Mouse (Mus musculus): ENCODE data around the gene Cysrt1. TPM values are rescaled to one million over a fixed set of nuclear protein-coding genes. Genes with fewer than 3 reads are reported as not detected.

Gene Cysrt1
- polyA plus RNA-seq, 1 experiment from 2014 or later: not detected

DNA sequence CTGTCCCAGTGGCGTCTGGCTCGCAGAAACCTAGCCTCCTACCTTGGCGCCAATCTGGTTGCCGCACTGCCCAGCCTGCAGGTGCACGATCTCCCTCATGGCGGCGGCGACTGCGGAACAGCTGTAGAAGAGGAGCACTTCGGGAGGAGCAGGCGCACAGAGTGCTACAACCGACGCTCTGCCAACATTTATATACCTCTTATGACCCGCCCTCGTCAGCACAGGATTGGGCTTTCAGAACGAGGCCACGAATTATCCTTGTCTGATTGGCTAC, 17.8 kb downstream of the Cysrt1 start, which contains the start of gene Tubb4b:
Tubb4b (minus strand) TSS at position 211 of the 274 bp plus-strand sequence.
- ATAC-seq (ENCODE audit: low read depth): no peak
- under 1% methylated on average over 17 of the region's 17 CpGs for WGBS
- peaks cover 7% of the 10 kb centered on the region for H3K36me3 ChIP-seq (ENCODE audit: control insufficient read depth, insufficient read depth, low read length)

DNA sequence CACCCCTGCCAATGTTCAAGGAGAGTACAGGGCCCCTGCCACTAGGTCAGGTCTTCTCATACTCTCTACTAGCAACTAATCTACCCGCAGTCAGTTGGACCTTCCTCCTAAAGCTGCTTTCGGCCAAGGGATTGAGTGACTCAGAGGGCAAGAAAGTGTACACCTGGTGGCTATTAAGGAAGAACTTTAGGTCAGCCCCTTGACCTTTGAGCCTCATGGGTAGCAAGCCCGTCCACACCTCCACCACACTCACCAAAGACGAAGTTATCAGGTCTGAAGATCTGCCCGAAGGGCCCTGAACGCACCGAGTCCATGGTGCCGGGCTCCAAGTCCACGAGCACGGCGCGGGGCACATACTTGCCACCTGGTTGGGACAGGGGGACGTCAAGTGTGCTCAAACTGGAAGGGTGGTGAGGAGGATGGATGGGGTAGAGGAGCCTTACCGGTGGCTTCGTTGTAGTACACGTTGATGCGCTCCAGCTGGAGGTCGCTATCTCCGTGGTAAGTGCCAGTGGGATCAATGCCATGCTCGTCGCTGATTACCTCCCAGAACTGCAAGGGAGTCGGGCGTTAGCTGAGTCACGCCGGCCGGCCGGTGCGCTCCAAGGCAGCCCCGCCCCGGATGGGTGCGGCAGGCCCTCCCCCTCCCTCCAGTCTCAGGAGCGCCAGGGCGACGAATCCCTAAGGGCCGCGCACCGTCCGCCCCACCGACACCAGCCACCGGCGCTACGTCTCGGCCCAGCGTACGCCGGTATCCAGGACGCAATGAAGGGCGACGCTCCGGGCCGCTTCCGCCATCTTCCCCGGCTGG, 18.4 kb downstream of the Cysrt1 start:
- Histone ChIP-seq H3K9me3 (ENCODE audit: control insufficient read depth, low read length) (no peaks in the 10 kb centered on the region), H3K27me3 (ENCODE audit: control insufficient read depth, insufficient read depth, low read depth, low read length) (no peaks in the 10 kb centered on the region), H3K4me1 (replicated peaks; ENCODE audit: control insufficient read depth, insufficient read depth, low read length) (peaks cover 19% of the 10 kb centered on the region), H3K4me2 (ENCODE audit: low read depth, low read length) (peak overlapping the region; percentile 90), H3K9ac (ENCODE audit: low read length) (peak overlapping the region; percentile 85), H3K36me3 (ENCODE audit: control insufficient read depth, insufficient read depth, low read length) (peaks cover 7% of the 10 kb centered on the region), H3K27ac (ENCODE audit: low read length) (peak overlapping the region; percentile 97), H3K4me3 (ENCODE audit: low read length) (peak overlapping the region; percentile 87)
- peak; percentile 45 for ATAC-seq (ENCODE audit: low read depth)
- under 1% methylated on average over 50 of the region's 53 CpGs for WGBS

More for the DNA sequence above, 17.8 kb downstream of the Cysrt1 start, which contains the start of gene Tubb4b:
- H3K27me3 ChIP-seq (ENCODE audit: control insufficient read depth, insufficient read depth, low read depth, low read length): no peaks in the 10 kb centered on the region
- peaks cover 20% of the 10 kb centered on the region for H3K4me1 ChIP-seq (replicated peaks; ENCODE audit: control insufficient read depth, insufficient read depth, low read length)
- H3K4me3 ChIP-seq (ENCODE audit: low read length): peak within 1 kb of the TSS; percentile 87
- H3K27ac ChIP-seq (ENCODE audit: low read length): peak within 1 kb of the TSS; percentile 99
- peak within 1 kb of the TSS; percentile 85 for H3K9ac ChIP-seq (ENCODE audit: low read length)
- H3K9me3 ChIP-seq (ENCODE audit: control insufficient read depth, low read length): no peaks in the 10 kb centered on the region
- H3K4me2 ChIP-seq (ENCODE audit: low read depth, low read length): peak within 1 kb of the TSS; percentile 90

DNA sequence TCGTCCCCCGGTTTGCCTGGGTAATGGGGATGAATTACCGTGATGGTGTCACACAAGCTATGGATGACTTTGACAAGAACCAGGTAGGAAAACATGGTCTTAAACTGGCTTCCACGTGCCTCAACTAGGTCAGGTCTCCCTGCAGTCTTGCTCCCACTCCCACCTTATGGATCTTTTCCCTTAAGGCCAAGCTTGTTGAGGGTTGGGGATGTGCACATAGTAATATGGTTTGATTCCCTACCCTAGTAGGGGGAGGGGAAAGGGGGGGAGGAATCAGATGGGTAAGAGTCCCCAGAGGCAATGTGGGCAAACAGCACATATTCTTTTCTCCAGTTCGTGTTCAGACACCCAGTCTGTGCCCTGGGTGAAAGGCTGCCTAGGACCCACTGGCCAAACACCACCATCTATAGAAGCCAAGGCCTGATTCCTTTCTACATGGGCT, 20.9 kb downstream of the Cysrt1 start:
- no peaks in the 10 kb centered on the region for H3K27me3 ChIP-seq (ENCODE audit: control insufficient read depth, insufficient read depth, low read depth, low read length)
- H3K4me2 ChIP-seq (ENCODE audit: low read depth, low read length): no peak overlapping the region
- H3K27ac ChIP-seq (ENCODE audit: low read length): no peak overlapping the region
- peaks cover 11% of the 10 kb centered on the region for H3K4me1 ChIP-seq (replicated peaks; ENCODE audit: control insufficient read depth, insufficient read depth, low read length)
- WGBS: 70% methylated on average over 5 of the region's 5 CpGs
- H3K4me3 ChIP-seq (ENCODE audit: low read length): no peak overlapping the region
- no peak for ATAC-seq (ENCODE audit: low read depth)
- no peak overlapping the region for H3K9ac ChIP-seq (ENCODE audit: low read length)
- peaks cover 7% of the 10 kb centered on the region for H3K36me3 ChIP-seq (ENCODE audit: control insufficient read depth, insufficient read depth, low read length)
- no peaks in the 10 kb centered on the region for H3K9me3 ChIP-seq (ENCODE audit: control insufficient read depth, low read length)

DNA sequence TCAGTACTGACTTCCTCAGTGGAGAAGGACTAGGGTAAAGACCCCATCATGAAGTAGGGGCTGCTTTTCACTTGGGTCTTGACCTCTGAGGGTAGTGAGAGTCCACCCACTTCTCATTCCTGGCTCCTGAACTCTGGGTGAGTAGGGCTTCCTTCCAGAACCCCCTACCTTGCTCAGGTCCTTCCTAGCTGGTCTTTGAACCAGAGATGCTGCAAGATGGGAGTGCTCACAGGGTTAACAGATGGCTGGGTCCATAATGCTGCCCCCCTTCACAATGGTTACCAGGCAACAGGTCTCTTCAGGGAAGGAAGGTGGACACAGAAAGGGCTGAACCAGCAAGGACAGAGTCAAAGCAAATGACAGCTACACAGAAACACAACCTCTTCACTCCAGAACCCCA, 23.8 kb downstream of the Cysrt1 start, which contains the start of gene Fam166a:
Fam166a (plus strand) TSS at position 301 of the 400 bp plus-strand sequence.
- no peak for ATAC-seq (ENCODE audit: low read depth)

DNA sequence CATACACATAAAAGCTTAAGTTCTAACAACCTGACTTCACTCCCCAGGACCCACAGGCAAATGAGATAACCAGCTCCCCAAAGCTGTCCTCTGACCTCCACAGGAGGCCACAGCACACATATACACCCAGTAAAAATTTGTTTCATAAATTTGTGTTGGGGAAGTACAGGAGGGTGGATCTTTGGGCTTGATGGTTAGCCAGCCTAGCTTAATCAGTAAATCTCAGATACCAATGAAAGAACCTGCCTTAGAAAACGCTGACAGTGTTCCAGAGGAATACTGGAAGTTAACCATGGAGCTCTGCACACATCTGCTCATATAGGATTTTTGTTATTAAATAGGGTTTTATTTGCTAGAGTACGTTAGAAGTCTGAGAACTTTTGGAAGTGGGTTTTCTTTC, 24.6 kb downstream of the Cysrt1 start:
- Histone ChIP-seq H3K27ac (ENCODE audit: low read length) (no peak overlapping the region), H3K4me3 (ENCODE audit: low read length) (no peak overlapping the region), H3K4me1 (replicated peaks; ENCODE audit: control insufficient read depth, insufficient read depth, low read length) (no peaks in the 10 kb centered on the region), H3K36me3 (ENCODE audit: control insufficient read depth, insufficient read depth, low read length) (peaks cover 7% of the 10 kb centered on the region), H3K9ac (ENCODE audit: low read length) (no peak overlapping the region), H3K27me3 (ENCODE audit: control insufficient read depth, insufficient read depth, low read depth, low read length) (no peaks in the 10 kb centered on the region), H3K4me2 (ENCODE audit: low read depth, low read length) (no peak overlapping the region), H3K9me3 (ENCODE audit: control insufficient read depth, low read length) (no peaks in the 10 kb centered on the region)
- 53% methylated on average over 2 of the region's 2 CpGs for whole genome bisulfite sequencing
- ATAC-seq (ENCODE audit: low read depth): no peak

More for the DNA sequence above, 23.8 kb downstream of the Cysrt1 start, which contains the start of gene Fam166a:
- Histone ChIP-seq H3K9me3 (ENCODE audit: control insufficient read depth, low read length) (no peaks in the 10 kb centered on the region), H3K4me1 (replicated peaks; ENCODE audit: control insufficient read depth, insufficient read depth, low read length) (peaks cover 3% of the 10 kb centered on the region), H3K9ac (ENCODE audit: low read length) (no peak within 1 kb of the TSS), H3K36me3 (ENCODE audit: control insufficient read depth, insufficient read depth, low read length) (peaks cover 7% of the 10 kb centered on the region), H3K27me3 (ENCODE audit: control insufficient read depth, insufficient read depth, low read depth, low read length) (no peaks in the 10 kb centered on the region), H3K4me3 (ENCODE audit: low read length) (no peak within 1 kb of the TSS), H3K27ac (ENCODE audit: low read length) (no peak within 1 kb of the TSS), H3K4me2 (ENCODE audit: low read depth, low read length) (no peak within 1 kb of the TSS)

DNA sequence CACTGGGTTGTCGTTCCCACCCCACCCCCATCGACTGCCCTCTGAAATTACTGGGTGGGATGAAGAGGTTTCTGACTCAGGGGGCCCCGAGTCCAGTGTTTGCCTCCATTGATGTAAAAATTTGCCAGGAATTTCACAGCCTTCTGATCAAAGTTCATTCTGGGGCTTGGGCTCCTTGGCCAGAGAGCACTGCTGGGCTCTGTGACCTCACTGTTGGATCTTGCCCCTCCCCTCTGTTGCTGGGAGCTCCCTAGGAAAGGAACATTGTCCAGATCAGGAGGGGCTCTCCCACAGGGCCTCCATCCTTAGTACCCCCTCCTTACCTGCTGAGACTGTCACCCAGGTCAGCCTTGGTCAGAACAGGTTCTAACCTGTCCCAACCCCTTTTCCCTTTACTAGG, 27.8 kb downstream of the Cysrt1 start, which contains the start of gene Stpg3:
Stpg3 (minus strand) TSS at position 194 of the 400 bp plus-strand sequence.
- Histone ChIP-seq H3K4me2 (ENCODE audit: low read depth, low read length) (no peak within 1 kb of the TSS), H3K9me3 (ENCODE audit: control insufficient read depth, low read length) (no peaks in the 10 kb centered on the region), H3K36me3 (ENCODE audit: control insufficient read depth, insufficient read depth, low read length) (no peaks in the 10 kb centered on the region), H3K4me3 (ENCODE audit: low read length) (no peak within 1 kb of the TSS), H3K9ac (ENCODE audit: low read length) (no peak within 1 kb of the TSS), H3K4me1 (replicated peaks; ENCODE audit: control insufficient read depth, insufficient read depth, low read length) (peaks cover 11% of the 10 kb centered on the region), H3K27me3 (ENCODE audit: control insufficient read depth, insufficient read depth, low read depth, low read length) (no peaks in the 10 kb centered on the region), H3K27ac (ENCODE audit: low read length) (no peak within 1 kb of the TSS)
- no peak for ATAC-seq (ENCODE audit: low read depth)
- 57% methylated on average over 3 of the region's 3 CpGs for WGBS

DNA sequence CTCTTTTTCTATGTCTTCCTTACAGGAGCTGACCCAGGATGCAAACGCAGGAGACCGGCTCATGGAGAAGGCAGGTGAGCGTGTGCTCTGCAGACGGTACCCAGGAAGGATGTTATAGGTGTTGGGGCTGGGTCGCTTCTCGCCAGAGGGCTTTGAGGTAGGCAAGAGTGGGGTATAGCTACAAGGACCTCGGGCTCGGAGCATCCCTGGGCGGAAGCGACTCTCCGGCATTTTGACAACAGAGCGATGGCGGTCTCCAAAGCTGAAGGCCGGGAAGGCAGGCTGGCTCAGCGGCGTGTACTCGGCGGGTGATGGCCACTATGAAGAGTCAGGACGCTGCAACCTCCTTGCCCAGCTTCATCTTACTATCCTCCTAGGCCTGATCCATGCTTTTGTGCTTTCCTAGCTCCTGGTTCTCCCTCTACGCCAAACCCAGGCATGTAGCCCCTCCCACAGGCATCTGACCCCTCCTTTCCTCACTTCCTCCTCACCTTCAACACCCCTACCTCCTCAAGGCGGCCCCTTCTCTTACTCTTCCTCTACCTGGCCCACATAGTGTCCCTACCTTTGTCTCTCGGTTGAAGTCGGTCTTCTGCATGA, 28.9 kb downstream of the Cysrt1 start:
- no peak overlapping the region for H3K27ac ChIP-seq (ENCODE audit: low read length)
- H3K36me3 ChIP-seq (ENCODE audit: control insufficient read depth, insufficient read depth, low read length): no peaks in the 10 kb centered on the region
- no peaks in the 10 kb centered on the region for H3K9me3 ChIP-seq (ENCODE audit: control insufficient read depth, low read length)
- no peak overlapping the region for H3K4me3 ChIP-seq (ENCODE audit: low read length)
- H3K4me1 ChIP-seq (replicated peaks; ENCODE audit: control insufficient read depth, insufficient read depth, low read length): peaks cover 11% of the 10 kb centered on the region
- ATAC-seq (ENCODE audit: low read depth): no peak
- H3K4me2 ChIP-seq (ENCODE audit: low read depth, low read length): no peak overlapping the region
- 60% methylated on average over 23 of the region's 23 CpGs for WGBS
- no peaks in the 10 kb centered on the region for H3K27me3 ChIP-seq (ENCODE audit: control insufficient read depth, insufficient read depth, low read depth, low read length)
- no peak overlapping the region for H3K9ac ChIP-seq (ENCODE audit: low read length)

DNA sequence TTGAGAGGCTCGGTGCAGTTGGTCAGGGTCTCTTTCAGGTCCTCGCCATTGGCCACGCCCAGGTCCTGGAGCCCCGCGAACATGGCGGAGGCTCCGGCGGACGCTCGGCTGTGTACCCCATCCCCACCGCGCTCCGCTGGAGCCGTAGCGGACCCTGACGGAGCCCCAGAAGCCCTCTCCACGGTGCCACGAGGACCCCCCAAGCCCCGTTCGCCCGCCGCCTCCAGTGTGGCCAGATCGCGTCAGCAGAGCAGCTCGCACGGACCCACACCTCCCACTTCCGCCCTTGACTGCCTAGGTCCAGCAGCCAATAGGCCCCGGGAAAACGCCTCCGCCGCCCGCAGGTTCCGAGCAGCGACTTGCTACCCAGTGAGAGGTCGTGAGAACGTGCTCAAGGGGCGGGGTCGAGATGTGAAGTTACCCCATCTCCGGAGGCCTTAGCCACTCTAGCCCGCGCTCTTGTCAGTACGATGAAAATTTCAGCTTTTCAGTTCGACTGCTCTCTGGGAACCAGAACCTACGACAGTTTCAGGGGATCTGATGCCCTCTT, 31.1 kb downstream of the Cysrt1 start, which contains the start of gene Nelfb:
Nelfb (minus strand) TSS at position 369 of the 550 bp plus-strand sequence.
- under 1% methylated on average over 44 of the region's 44 CpGs for WGBS

DNA sequence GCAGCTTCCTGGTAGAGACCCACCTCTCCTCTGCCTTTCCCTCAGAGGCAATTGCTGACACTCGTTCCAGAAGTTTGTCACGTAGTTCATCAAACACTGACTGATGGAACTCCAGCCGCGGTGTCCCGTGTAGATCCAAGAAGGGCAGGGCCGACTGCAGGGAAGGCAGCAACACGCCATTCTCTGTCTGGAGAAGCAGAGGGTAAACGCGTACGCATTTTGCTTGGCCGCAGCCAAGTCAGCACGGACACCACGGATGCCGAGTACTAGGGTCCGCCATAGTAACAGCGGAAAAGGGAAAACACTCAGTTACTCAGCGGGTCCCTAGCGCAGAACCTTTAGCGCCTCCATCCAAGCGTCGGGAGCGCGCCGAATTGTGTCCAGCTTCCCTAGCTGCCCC, 31.6 kb downstream of the Cysrt1 start:
- H3K4me3 ChIP-seq (ENCODE audit: low read length): peak overlapping the region; percentile 91
- H3K4me1 ChIP-seq (replicated peaks; ENCODE audit: control insufficient read depth, insufficient read depth, low read length): peaks cover 11% of the 10 kb centered on the region
- no peaks in the 10 kb centered on the region for H3K9me3 ChIP-seq (ENCODE audit: control insufficient read depth, low read length)
- peak overlapping the region; percentile 91 for H3K9ac ChIP-seq (ENCODE audit: low read length)
- peak overlapping the region; percentile 71 for H3K27ac ChIP-seq (ENCODE audit: low read length)
- WGBS: under 1% methylated on average over 24 of the region's 24 CpGs
- H3K36me3 ChIP-seq (ENCODE audit: control insufficient read depth, insufficient read depth, low read length): peaks cover 12% of the 10 kb centered on the region
- peak overlapping the region; percentile 82 for H3K4me2 ChIP-seq (ENCODE audit: low read depth, low read length)
- ATAC-seq (ENCODE audit: low read depth): peak; percentile 35
- no peaks in the 10 kb centered on the region for H3K27me3 ChIP-seq (ENCODE audit: control insufficient read depth, insufficient read depth, low read depth, low read length)

More for the DNA sequence above, 31.1 kb downstream of the Cysrt1 start, which contains the start of gene Nelfb:
- Histone ChIP-seq H3K36me3 (ENCODE audit: control insufficient read depth, insufficient read depth, low read length) (peaks cover 6% of the 10 kb centered on the region), H3K9me3 (ENCODE audit: control insufficient read depth, low read length) (no peaks in the 10 kb centered on the region), H3K4me1 (replicated peaks; ENCODE audit: control insufficient read depth, insufficient read depth, low read length) (peaks cover 11% of the 10 kb centered on the region), H3K4me2 (ENCODE audit: low read depth, low read length) (peak within 1 kb of the TSS; percentile 82), H3K4me3 (ENCODE audit: low read length) (peak within 1 kb of the TSS; percentile 91), H3K27ac (ENCODE audit: low read length) (peak within 1 kb of the TSS; percentile 71), H3K9ac (ENCODE audit: low read length) (peak within 1 kb of the TSS; percentile 91), H3K27me3 (ENCODE audit: control insufficient read depth, insufficient read depth, low read depth, low read length) (no peaks in the 10 kb centered on the region)
- peak; percentile 96 for ATAC-seq (ENCODE audit: low read depth)
